Mouse (Mus musculus) lung, embryonic 14.5 days (tissue): Measurements from ENCODE around the gene Sipa1l2. TPM values are rescaled to one million over a fixed set of nuclear protein-coding genes. Genes with fewer than 3 reads are reported as not detected.
"Not testable (repeated sequence)": the region's sequence is repeated elsewhere in the genome, so short reads cannot be mapped to it uniquely, and the experiment has no call there.

ENCODE experiments used
- ATAC-seq: fragments of 200-750 bp; cut with Nextera tagmentation; 2 replicates; pipeline ENCODE4 v1.8.0; 2017; ENCODE audit warnings: mild to moderate bottlenecking, moderate TSS enrichment, moderate library complexity; ENCODE audit not compliant: insufficient read depth
- DNase-seq: peaks from one replicate; pipeline ENCODE4 v3.0.0-alpha.2; 2015
- H3K27ac ChIP-seq: fragments of 300-500 bp; sonication (generic); 2 replicates; pipeline ENCODE4 v1.5.1; 2014; ENCODE audit warnings: low read depth, mild to moderate bottlenecking, moderate library complexity
- H3K27me3 ChIP-seq: fragments of 300-500 bp; sonication (generic); 2 replicates; pipeline ENCODE4 v1.6.1; 2014; ENCODE audit warnings: low read length, control low read depth; ENCODE audit not compliant: insufficient read depth
- H3K36me3 ChIP-seq: fragments of 300-500 bp; sonication (generic); 2 replicates; pipeline ENCODE4 v1.6.1; 2014; ENCODE audit warnings: control low read depth; ENCODE audit not compliant: insufficient read depth
- H3K4me1 ChIP-seq: fragments of 300-500 bp; sonication (generic); 2 replicates; pipeline ENCODE4 v1.6.1; 2014; ENCODE audit warnings: antibody characterized with exemption, control low read depth; ENCODE audit not compliant: insufficient read depth
- H3K4me2 ChIP-seq: fragments of 300-500 bp; sonication (generic); 2 replicates; pipeline ENCODE4 v1.6.1; 2014; ENCODE audit warnings: mild to moderate bottlenecking
- H3K4me3 ChIP-seq: fragments of 300-500 bp; sonication (generic); 2 replicates; pipeline ENCODE4 v1.5.1; 2014; ENCODE audit warnings: low read depth, low read length
- H3K9ac ChIP-seq: fragments of 300-500 bp; sonication (generic); 2 replicates; pipeline ENCODE4 v1.6.1; 2014
- H3K9me3 ChIP-seq: fragments of 300-500 bp; sonication (generic); 2 replicates; pipeline ENCODE4 v1.6.1; 2016; ENCODE audit warnings: low read depth, low read length, control low read depth
- CTCF ChIP-seq: IDR thresholded peaks from 2 replicates; pipeline ENCODE4 v1.5.1; 2016; ENCODE audit warnings: antibody characterized with exemption, low read depth
- WGBS: fragments of 180-500 bp; shearing (Covaris S2); extraction: QIAGEN DNeasy Blood & Tissue Kit; methylation state at CpG from one replicate; pipeline ENCODE4 v1.1.7; 2014; 5-methylcytosine and 5-hydroxymethylcytosine counted together
- polyA plus RNA-seq: library from polyadenylated mRNA; unstranded; fragments of >200 nt; fragmentation: Nextera tagmentation; extraction: Ambion mirVana; gene quantifications from 2 replicates; pipeline ENCODE4 v1.2.1, GENCODE M21; 2014

Gene Sipa1l2
- polyA plus RNA-seq, 1 experiment from 2014 or later = 14.2 TPM

- ATAC-seq (no peak), DNase-seq (no peak)
- no peak overlapping the region for H3K9ac ChIP-seq
- H3K27ac ChIP-seq = no peak overlapping the region
- no peaks in the 10 kb centered on the region for H3K27me3 ChIP-seq
- H3K4me1 ChIP-seq = peaks cover 57% of the 10 kb centered on the region
- no peaks in the 10 kb centered on the region for H3K36me3 ChIP-seq
- no peak overlapping the region for H3K4me3 ChIP-seq
- H3K9me3 ChIP-seq = no peaks in the 10 kb centered on the region
- H3K4me2 ChIP-seq = no peak overlapping the region
- no peak for TF ChIP-seq CTCF
- WGBS = 26% methylated on average over 7 of the region's 7 CpGs
Observed at GRCm38 (mm10) chr8:125526999-125527398, 42.6 kb downstream of the Sipa1l2 start.

DNA sequence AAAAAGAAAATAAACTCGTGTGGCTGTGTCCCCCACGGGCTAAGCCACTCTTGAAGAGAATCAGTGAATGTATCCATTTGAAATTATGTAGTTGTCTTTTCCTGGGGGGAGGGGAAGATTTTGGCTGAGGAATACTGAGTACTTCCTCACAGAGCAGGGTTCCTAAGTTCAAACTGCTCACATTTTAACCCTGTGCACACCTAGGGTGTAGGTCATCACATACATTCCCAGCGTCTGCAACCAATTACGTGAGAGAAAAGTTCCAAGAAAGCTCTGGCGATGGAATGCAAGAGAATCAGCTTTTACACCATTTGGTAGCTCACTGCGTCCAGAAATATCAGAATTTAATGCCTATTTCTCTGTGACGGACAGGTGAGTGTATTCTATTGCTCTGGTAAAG lies 43.0 kb downstream of the Sipa1l2 start:
- peaks cover 54% of the 10 kb centered on the region for H3K4me1 ChIP-seq
- H3K4me3 ChIP-seq = no peak overlapping the region
- DNase-seq = no peak
- no peak for ATAC-seq
- H3K9ac ChIP-seq = no peak overlapping the region
- TF ChIP-seq CTCF = no peak
- no peaks in the 10 kb centered on the region for H3K36me3 ChIP-seq
- no peak overlapping the region for H3K27ac ChIP-seq
- H3K27me3 ChIP-seq = no peaks in the 10 kb centered on the region
- no peak overlapping the region for H3K4me2 ChIP-seq
- no peaks in the 10 kb centered on the region for H3K9me3 ChIP-seq
- WGBS = 48% methylated on average over 7 of the region's 7 CpGs

DNA sequence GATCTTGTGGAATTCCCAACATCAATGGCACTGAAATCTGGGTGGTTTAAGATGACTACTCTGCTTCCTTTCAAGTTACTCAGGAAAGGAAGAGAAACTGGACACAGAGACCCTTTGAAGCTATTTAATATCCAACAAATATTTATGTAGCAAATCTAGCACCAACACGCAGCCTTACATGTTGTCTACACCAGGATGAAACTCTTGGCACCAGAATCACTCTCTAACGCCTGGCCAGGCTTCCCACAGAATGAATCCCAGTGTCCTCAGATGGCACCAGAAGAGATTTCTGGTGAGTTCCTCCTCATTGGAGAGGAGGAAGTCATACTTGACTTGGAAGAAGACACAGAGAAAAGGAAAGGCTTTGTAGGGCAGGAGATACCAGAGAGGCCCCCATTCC lies 45.1 kb downstream of the Sipa1l2 start:
- no peak for TF ChIP-seq CTCF
- ATAC-seq (no peak), DNase-seq (peak; percentile 58)
- H3K27me3 ChIP-seq = no peaks in the 10 kb centered on the region
- 0 out of 2 replicates have a peak overlapping the region, but pooled peaks have one; percentile 43 for H3K27ac ChIP-seq
- no peak overlapping the region for H3K4me3 ChIP-seq
- 43% methylated on average over 2 of the region's 2 CpGs for WGBS
- no peaks in the 10 kb centered on the region for H3K36me3 ChIP-seq
- no peak overlapping the region for H3K4me2 ChIP-seq
- H3K4me1 ChIP-seq = peaks cover 42% of the 10 kb centered on the region
- H3K9ac ChIP-seq = no peak overlapping the region
- no peaks in the 10 kb centered on the region for H3K9me3 ChIP-seq

- H3K36me3 ChIP-seq = no peaks in the 10 kb centered on the region
- TF ChIP-seq CTCF = no peak
- H3K4me3 ChIP-seq = no peak overlapping the region
- no peak overlapping the region for H3K4me2 ChIP-seq
- H3K4me1 ChIP-seq = peaks cover 37% of the 10 kb centered on the region
- no peak overlapping the region for H3K9ac ChIP-seq
- no peaks in the 10 kb centered on the region for H3K9me3 ChIP-seq
- DNase-seq (peak; percentile 60), ATAC-seq (peak; percentile 57; the same call in 1 of the 2 replicates)
- no peaks in the 10 kb centered on the region for H3K27me3 ChIP-seq
- 36% methylated on average over 5 of the region's 5 CpGs for WGBS
- peak overlapping the region; percentile 52; the same call in 1 of the 2 replicates for H3K27ac ChIP-seq
Observed at GRCm38 (mm10) chr8:125523213-125523612, 46.4 kb downstream of the Sipa1l2 start.

GRCm38 (mm10) chr8:125522151-125522550 lies 47.5 kb downstream of the Sipa1l2 start:
- 22% methylated on average over 6 of the region's 6 CpGs for WGBS
- Histone ChIP-seq H3K4me1 (peaks cover 32% of the 10 kb centered on the region), H3K9ac (no peak overlapping the region), H3K36me3 (no peaks in the 10 kb centered on the region; the same call in 1 of the 2 replicates), H3K9me3 (no peaks in the 10 kb centered on the region), H3K27ac (no peak overlapping the region), H3K4me2 (no peak overlapping the region), H3K27me3 (no peaks in the 10 kb centered on the region), H3K4me3 (no peak overlapping the region)
- TF ChIP-seq CTCF = no peak
- ATAC-seq (no peak), DNase-seq (peak; percentile 57)

DNA sequence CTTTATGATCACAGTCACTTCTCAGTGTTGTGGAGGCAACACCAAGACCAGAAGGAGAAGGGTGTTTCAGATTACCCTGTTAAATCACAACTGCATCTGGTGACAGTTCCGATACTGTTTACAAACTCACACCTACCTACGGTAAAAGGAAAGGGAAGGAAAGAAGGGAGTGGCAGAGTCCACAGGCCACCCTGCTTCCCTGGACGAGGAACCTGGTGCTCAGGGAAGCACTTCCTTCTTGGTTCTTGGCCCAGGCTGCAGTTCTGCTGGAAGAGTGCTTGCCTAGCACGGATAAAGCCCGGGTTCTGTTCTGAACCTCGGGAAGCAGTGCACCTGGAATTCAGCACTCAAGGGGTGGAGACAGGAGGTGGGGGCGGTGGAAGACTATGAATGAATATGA lies 48.5 kb downstream of the Sipa1l2 start:
- no peak for TF ChIP-seq CTCF
- DNase-seq = no peak
- no peaks in the 10 kb centered on the region for H3K9me3 ChIP-seq
- 52% methylated on average over 7 of the region's 7 CpGs for WGBS
- no peak overlapping the region for H3K4me3 ChIP-seq
- no peak overlapping the region for H3K27ac ChIP-seq
- no peak overlapping the region for H3K9ac ChIP-seq
- ATAC-seq = no peak
- no peaks in the 10 kb centered on the region; the same call in 1 of the 2 replicates for H3K36me3 ChIP-seq
- no peaks in the 10 kb centered on the region for H3K27me3 ChIP-seq
- peaks cover 27% of the 10 kb centered on the region for H3K4me1 ChIP-seq
- H3K4me2 ChIP-seq = no peak overlapping the region

- not testable (repeated sequence) for H3K36me3 ChIP-seq, H3K4me2 ChIP-seq, ATAC-seq, H3K27me3 ChIP-seq, DNase-seq, H3K9me3 ChIP-seq, H3K27ac ChIP-seq, H3K9ac ChIP-seq, H3K4me3 ChIP-seq
- WGBS = 82% methylated on average over 2 of the region's 2 CpGs
- peaks cover 27% of the 10 kb centered on the region for H3K4me1 ChIP-seq
Observed at GRCm38 (mm10) chr8:125520308-125520707, 49.3 kb downstream of the Sipa1l2 start.

GRCm38 (mm10) chr8:125518951-125519350 lies 50.7 kb downstream of the Sipa1l2 start:
- WGBS = 66% methylated on average over 4 of the region's 4 CpGs

More at GRCm38 (mm10) chr8:125518951-125519350, 50.7 kb downstream of the Sipa1l2 start:
- H3K4me1 ChIP-seq = peaks cover 34% of the 10 kb centered on the region
- DNase-seq (no peak), ATAC-seq (no peak)
- H3K4me2 ChIP-seq = no peak overlapping the region
- TF ChIP-seq CTCF = no peak
- no peaks in the 10 kb centered on the region for H3K9me3 ChIP-seq
- H3K27ac ChIP-seq = no peak overlapping the region
- H3K36me3 ChIP-seq = no peaks in the 10 kb centered on the region; the same call in 1 of the 2 replicates
- no peak overlapping the region for H3K4me3 ChIP-seq
- no peak overlapping the region for H3K9ac ChIP-seq
- H3K27me3 ChIP-seq = no peaks in the 10 kb centered on the region
